Mouse (Mus musculus) neutrophil, adult 5-6 weeks (primary cell): ENCODE measurements around the gene 5031439G07Rik. TPM values are rescaled to one million over a fixed set of nuclear protein-coding genes. Genes with fewer than 3 reads are reported as not detected.
"Not testable (repeated sequence)": the region's sequence is repeated elsewhere in the genome, so short reads cannot be mapped to it uniquely, and the experiment has no call there.

Experiments
- ATAC-seq: fragments of 151-379, 151-347 bp; 2 replicates; pipeline ENCODE4 v1.8.0; 2017; ENCODE audit warnings: mild to moderate bottlenecking, moderate TSS enrichment; ENCODE audit not compliant: insufficient number of reproducible peaks, poor library complexity, low FRiP score, severe bottlenecking; ENCODE audit errors: extremely low read depth
- total RNA-seq: library from RNA; stranded (forward); fragments of 200-1000 nt; gene quantifications from 2 replicates; pipeline ENCODE4 v1.2.3, GENCODE M21; 2017

Gene 5031439G07Rik
- total RNA-seq, 1 experiment from 2014 or later = 73.4 TPM

DNA sequence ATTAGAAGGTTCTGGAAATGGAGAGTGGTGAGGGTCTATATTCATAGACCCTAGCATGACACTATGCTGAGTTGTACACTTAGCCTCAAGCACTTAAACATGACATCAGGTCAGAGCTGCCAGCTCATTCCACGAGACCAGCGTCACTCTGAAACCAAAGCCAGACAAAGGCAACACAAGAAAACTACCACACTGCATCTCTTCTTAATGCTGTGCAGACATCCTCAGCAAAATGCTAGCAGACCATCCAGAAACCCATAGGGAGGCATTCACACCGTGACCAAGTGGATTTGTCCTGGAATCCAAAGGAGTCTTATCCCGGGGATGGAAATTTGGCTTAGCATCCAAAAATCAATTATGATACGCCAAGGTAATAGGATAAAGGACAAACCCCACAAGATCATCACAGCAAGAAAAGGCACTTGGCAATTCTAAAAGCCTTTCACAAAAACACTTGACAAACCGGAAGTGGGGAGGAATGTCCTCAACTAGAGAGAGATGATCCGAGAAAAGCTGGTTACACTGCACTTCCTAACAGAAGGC is 84.4 kb downstream of the 5031439G07Rik start:
- no peak for ATAC-seq

DNA sequence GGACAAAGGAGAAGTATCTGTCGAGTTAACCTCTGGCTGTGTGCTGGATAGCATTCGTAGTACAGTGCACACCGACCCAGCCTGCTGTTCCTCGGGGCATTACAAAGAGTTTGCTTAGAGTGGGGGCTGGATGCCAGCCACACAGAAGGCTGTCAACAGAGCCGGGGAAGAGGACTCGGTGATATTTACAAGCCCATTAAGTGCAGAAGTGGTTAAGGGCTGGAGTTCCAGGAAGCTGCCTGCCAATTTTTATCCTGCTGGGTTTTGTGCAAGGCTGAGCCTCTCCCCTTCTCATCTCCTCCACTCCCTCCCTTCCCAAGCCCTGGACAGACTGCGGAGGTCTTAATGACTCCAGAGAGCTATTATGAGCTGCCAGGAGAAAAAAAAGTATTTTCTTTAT is 90.3 kb downstream of the 5031439G07Rik start:
- ATAC-seq = no peak

GRCm38 (mm10) chr15:84896664-84897063 is 91.7 kb downstream of the 5031439G07Rik start:
- ATAC-seq = no peak

DNA sequence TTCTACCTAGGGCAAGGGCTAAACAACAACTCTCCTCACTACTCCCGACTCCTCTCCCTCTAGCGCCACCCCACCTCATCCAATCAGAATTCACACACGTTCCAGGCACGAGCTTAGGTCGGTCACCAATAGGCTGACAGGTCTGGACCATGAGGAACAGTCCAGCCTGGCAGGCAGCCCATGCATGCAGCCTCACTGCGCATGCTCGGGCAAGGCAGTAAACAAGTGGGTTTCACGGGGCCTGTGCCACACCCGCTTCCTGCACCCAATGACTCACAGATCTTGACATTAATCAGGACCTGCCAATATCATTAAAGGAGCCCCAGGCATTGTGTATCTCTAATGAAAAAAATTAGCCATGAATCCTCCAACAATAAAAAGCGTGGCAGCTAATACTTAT is 92.1 kb downstream of the 5031439G07Rik start:
- not testable (repeated sequence) for ATAC-seq

Other genes with a start within 250 kb of the 5031439G07Rik start
- gene Phf21b, start 132.5 kb downstream of the 5031439G07Rik start, total RNA-seq = 0.25 and 0.47 TPM in 2 replicates
- 0.47 and 0.49 TPM in 2 replicates for gene Gm29666, start 68.5 kb downstream of the 5031439G07Rik start, total RNA-seq
- gene Nup50, start 65.1 kb downstream of the 5031439G07Rik start, total RNA-seq = 38.1 and 38.2 TPM in 2 replicates
- gene Upk3a, start 28.6 kb upstream of the 5031439G07Rik start, total RNA-seq = not detected in 2 replicates
- gene Fam118a, start 40.4 kb upstream of the 5031439G07Rik start, total RNA-seq = 9.4 and 13.8 TPM in 2 replicates
- not detected in 2 replicates for gene Smc1b, start 143.4 kb upstream of the 5031439G07Rik start, total RNA-seq
- not detected in 2 replicates for gene Ribc2, start 143.5 kb upstream of the 5031439G07Rik start, total RNA-seq
- not detected in 2 replicates for gene Fbln1, start 217.4 kb upstream of the 5031439G07Rik start, total RNA-seq